Mouse (Mus musculus): Measurements from ENCODE around the gene Pygo2. TPM values are rescaled to one million over a fixed set of nuclear protein-coding genes. Genes with fewer than 3 reads are reported as not detected.

Gene Pygo2
- polyA plus RNA-seq, 1 experiment from 2014 or later, result 23.4 TPM

DNA sequence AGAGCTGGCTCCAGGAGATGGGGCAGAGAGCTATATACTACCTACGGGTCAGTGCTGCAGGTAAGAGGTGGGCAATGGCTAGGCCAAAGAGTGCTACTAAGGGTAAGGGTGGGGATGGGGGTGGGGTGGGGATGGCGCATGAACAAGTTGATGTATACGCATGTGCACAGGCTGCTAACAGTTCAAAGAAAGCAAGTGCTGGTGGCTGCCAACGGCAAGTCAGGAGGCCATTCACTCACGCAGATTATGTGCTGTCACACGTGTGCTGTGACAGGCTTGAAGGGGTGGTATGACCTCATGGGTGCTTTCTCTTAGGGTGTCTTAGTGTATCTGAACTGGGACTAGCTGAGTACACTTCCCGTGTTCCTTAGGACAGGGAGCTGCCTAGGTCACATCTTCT lies 28.7 kb upstream of the Pygo2 start:
- Histone ChIP-seq H3K9me3 (replicated peaks; ENCODE audit: control insufficient read depth, low read length) (no peaks in the 10 kb centered on the region), H3K9ac (ENCODE audit: low read length) (no peak overlapping the region), H3K4me1 (ENCODE audit: control insufficient read depth, insufficient read depth, low read length) (no peaks in the 10 kb centered on the region), H3K27ac (ENCODE audit: low read length) (no peak overlapping the region), H3K36me3 (ENCODE audit: control insufficient read depth, insufficient read depth, low read length) (no peaks in the 10 kb centered on the region), H3K4me3 (replicated peaks; ENCODE audit: low read length) (no peak overlapping the region), H3K27me3 (ENCODE audit: control insufficient read depth, insufficient read depth, low read length) (no peaks in the 10 kb centered on the region), H3K4me2 (ENCODE audit: low read depth, low read length) (no peak overlapping the region)
- 92% methylated on average over 7 of the region's 7 CpGs for WGBS
- ATAC-seq (ENCODE audit: insufficient read depth, low FRiP score), result no peak

- Histone ChIP-seq H3K36me3 (ENCODE audit: control insufficient read depth, insufficient read depth, low read length) (peaks cover 7% of the 10 kb centered on the region; the same call in 1 of the 2 replicates), H3K4me1 (ENCODE audit: control insufficient read depth, insufficient read depth, low read length) (no peaks in the 10 kb centered on the region), H3K4me3 (replicated peaks; ENCODE audit: low read length) (no peak within 1 kb of the TSS), H3K9me3 (replicated peaks; ENCODE audit: control insufficient read depth, low read length) (no peaks in the 10 kb centered on the region), H3K9ac (ENCODE audit: low read length) (no peak within 1 kb of the TSS), H3K27me3 (ENCODE audit: control insufficient read depth, insufficient read depth, low read length) (no peaks in the 10 kb centered on the region), H3K27ac (ENCODE audit: low read length) (no peak within 1 kb of the TSS), H3K4me2 (ENCODE audit: low read depth, low read length) (no peak within 1 kb of the TSS)
- no peak for ATAC-seq (ENCODE audit: insufficient read depth, low FRiP score)
- 72% methylated on average over 5 of the region's 5 CpGs for WGBS
These were observed 27.3 kb upstream of the Pygo2 start, which contains the start of gene Lenep for GRCm38 (mm10) chr3:89402693-89403092. Lenep (minus strand) TSS chr3:89402793.

DNA sequence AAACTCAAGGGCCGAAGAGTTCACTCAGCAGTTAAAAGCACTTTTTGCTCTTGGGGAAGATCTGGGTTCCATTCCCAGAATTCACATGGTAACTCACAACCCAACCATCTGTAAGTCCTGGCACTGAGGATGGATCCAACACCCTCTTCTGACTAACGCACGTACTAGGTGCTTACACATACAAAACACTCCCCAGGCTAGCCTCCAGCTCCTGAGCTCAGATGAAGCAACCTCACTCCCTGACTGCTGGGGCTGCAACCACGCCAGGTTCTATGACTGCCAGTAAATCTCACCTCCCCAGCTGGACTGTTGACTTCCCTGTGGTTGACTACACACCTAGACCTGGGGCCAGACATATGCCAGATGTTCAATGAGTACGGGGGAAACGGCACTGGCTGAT lies 23.1 kb upstream of the Pygo2 start:
- 91% methylated on average over 6 of the region's 6 CpGs for WGBS
- H3K9ac ChIP-seq (ENCODE audit: low read length), result no peak overlapping the region
- no peak overlapping the region for H3K27ac ChIP-seq (ENCODE audit: low read length)
- H3K36me3 ChIP-seq (ENCODE audit: control insufficient read depth, insufficient read depth, low read length), result peaks cover 8% of the 10 kb centered on the region; the same call in 1 of the 2 replicates
- H3K4me3 ChIP-seq (replicated peaks; ENCODE audit: low read length), result no peak overlapping the region
- no peaks in the 10 kb centered on the region for H3K27me3 ChIP-seq (ENCODE audit: control insufficient read depth, insufficient read depth, low read length)
- H3K4me2 ChIP-seq (ENCODE audit: low read depth, low read length), result no peak overlapping the region
- peaks cover 3% of the 10 kb centered on the region; the same call in 1 of the 2 replicates for H3K4me1 ChIP-seq (ENCODE audit: control insufficient read depth, insufficient read depth, low read length)
- H3K9me3 ChIP-seq (replicated peaks; ENCODE audit: control insufficient read depth, low read length), result no peaks in the 10 kb centered on the region
- no peak for ATAC-seq (ENCODE audit: insufficient read depth, low FRiP score)

DNA sequence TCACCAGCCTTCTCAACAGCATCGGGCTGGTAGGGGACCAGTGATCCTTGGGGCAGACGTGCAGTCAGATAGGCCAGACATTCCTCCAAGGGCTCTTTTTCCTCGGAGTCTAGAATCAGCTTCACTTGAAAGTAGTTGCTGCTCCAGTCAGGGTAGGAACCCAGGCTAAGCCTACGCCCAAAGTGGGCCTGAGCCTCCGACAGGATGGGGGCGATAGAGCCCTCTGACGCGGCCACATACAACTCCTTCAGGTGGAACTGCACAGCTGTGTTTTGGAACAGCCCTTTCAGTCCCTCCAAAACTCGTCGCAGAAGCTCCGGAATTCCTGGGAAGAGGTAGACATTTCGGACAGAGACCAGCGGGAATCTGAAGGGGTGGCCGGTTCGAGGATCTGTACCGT lies 21.6 kb upstream of the Pygo2 start:
- Histone ChIP-seq H3K27me3 (ENCODE audit: control insufficient read depth, insufficient read depth, low read length) (no peaks in the 10 kb centered on the region), H3K27ac (ENCODE audit: low read length) (no peak overlapping the region), H3K4me3 (replicated peaks; ENCODE audit: low read length) (no peak overlapping the region), H3K4me2 (ENCODE audit: low read depth, low read length) (no peak overlapping the region), H3K9ac (ENCODE audit: low read length) (no peak overlapping the region), H3K36me3 (ENCODE audit: control insufficient read depth, insufficient read depth, low read length) (peaks cover 8% of the 10 kb centered on the region; the same call in 1 of the 2 replicates), H3K4me1 (ENCODE audit: control insufficient read depth, insufficient read depth, low read length) (peaks cover 3% of the 10 kb centered on the region; the same call in 1 of the 2 replicates), H3K9me3 (replicated peaks; ENCODE audit: control insufficient read depth, low read length) (no peaks in the 10 kb centered on the region)
- no peak for ATAC-seq (ENCODE audit: insufficient read depth, low FRiP score)
- WGBS, result 62% methylated on average over 16 of the region's 16 CpGs

- no peak for ATAC-seq (ENCODE audit: insufficient read depth, low FRiP score)
- Histone ChIP-seq H3K9me3 (replicated peaks; ENCODE audit: control insufficient read depth, low read length) (no peaks in the 10 kb centered on the region), H3K36me3 (ENCODE audit: control insufficient read depth, insufficient read depth, low read length) (peaks cover 16% of the 10 kb centered on the region), H3K9ac (ENCODE audit: low read length) (no peak overlapping the region), H3K27ac (ENCODE audit: low read length) (no peak overlapping the region), H3K27me3 (ENCODE audit: control insufficient read depth, insufficient read depth, low read length) (no peaks in the 10 kb centered on the region), H3K4me2 (ENCODE audit: low read depth, low read length) (no peak overlapping the region), H3K4me3 (replicated peaks; ENCODE audit: low read length) (no peak overlapping the region), H3K4me1 (ENCODE audit: control insufficient read depth, insufficient read depth, low read length) (peaks cover 3% of the 10 kb centered on the region; the same call in 1 of the 2 replicates)
- WGBS, result 91% methylated on average over 3 of the region's 3 CpGs
These were observed 20.3 kb upstream of the Pygo2 start for GRCm38 (mm10) chr3:89409701-89410100.

GRCm38 (mm10) chr3:89410864-89411263 lies 19.1 kb upstream of the Pygo2 start:
- WGBS, result 77% methylated on average over 10 of the region's 10 CpGs
- Histone ChIP-seq H3K27me3 (ENCODE audit: control insufficient read depth, insufficient read depth, low read length) (no peaks in the 10 kb centered on the region), H3K9ac (ENCODE audit: low read length) (peak overlapping the region; percentile 68), H3K4me1 (ENCODE audit: control insufficient read depth, insufficient read depth, low read length) (peaks cover 3% of the 10 kb centered on the region; the same call in 1 of the 2 replicates), H3K9me3 (replicated peaks; ENCODE audit: control insufficient read depth, low read length) (no peaks in the 10 kb centered on the region), H3K4me2 (ENCODE audit: low read depth, low read length) (peak overlapping the region; percentile 65), H3K4me3 (replicated peaks; ENCODE audit: low read length) (peak overlapping the region; percentile 61), H3K27ac (ENCODE audit: low read length) (no peak overlapping the region), H3K36me3 (ENCODE audit: control insufficient read depth, insufficient read depth, low read length) (peaks cover 22% of the 10 kb centered on the region)
- no peak for ATAC-seq (ENCODE audit: insufficient read depth, low FRiP score)

- H3K9me3 ChIP-seq (replicated peaks; ENCODE audit: control insufficient read depth, low read length), result no peaks in the 10 kb centered on the region
- H3K4me2 ChIP-seq (ENCODE audit: low read depth, low read length), result peak within 1 kb of the TSS; percentile 65
- H3K27me3 ChIP-seq (ENCODE audit: control insufficient read depth, insufficient read depth, low read length), result no peaks in the 10 kb centered on the region
- H3K4me3 ChIP-seq (replicated peaks; ENCODE audit: low read length), result peak within 1 kb of the TSS; percentile 61
- peak within 1 kb of the TSS; percentile 11; the same call in 1 of the 2 replicates for H3K27ac ChIP-seq (ENCODE audit: low read length)
- H3K4me1 ChIP-seq (ENCODE audit: control insufficient read depth, insufficient read depth, low read length), result peaks cover 7% of the 10 kb centered on the region
- peak within 1 kb of the TSS; percentile 68 for H3K9ac ChIP-seq (ENCODE audit: low read length)
- peaks cover 25% of the 10 kb centered on the region for H3K36me3 ChIP-seq (ENCODE audit: control insufficient read depth, insufficient read depth, low read length)
- ATAC-seq (ENCODE audit: insufficient read depth, low FRiP score), result peak; percentile 99
- WGBS, result 6% methylated on average over 28 of the region's 28 CpGs
These were observed 18.3 kb upstream of the Pygo2 start, which contains the start of gene Flad1 for GRCm38 (mm10) chr3:89411490-89412393. Flad1 (minus strand) TSS chr3:89411870.

DNA sequence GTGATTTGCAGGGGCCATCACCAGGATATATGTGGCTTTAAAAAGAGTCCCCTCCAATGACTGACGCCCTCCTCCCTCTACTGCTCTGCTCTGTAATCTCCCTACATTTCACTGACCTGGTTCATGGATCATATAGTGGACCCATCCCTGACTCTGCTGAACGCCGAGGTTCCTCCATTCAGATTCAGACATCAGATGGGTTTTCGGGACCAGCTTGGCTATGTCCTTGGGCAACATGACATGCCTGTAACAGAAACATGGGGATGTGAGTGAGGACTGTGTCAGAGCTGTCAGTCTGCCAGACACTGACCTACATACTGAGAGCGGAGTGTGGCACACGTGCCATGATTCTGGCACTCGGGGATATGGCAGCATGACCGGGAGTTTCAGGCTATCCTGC lies 13.9 kb upstream of the Pygo2 start:
- no peak for ATAC-seq (ENCODE audit: insufficient read depth, low FRiP score)
- H3K4me1 ChIP-seq (ENCODE audit: control insufficient read depth, insufficient read depth, low read length), result peaks cover 21% of the 10 kb centered on the region
- 92% methylated on average over 8 of the region's 8 CpGs for WGBS
- H3K9ac ChIP-seq (ENCODE audit: low read length), result no peak overlapping the region
- no peak overlapping the region for H3K4me2 ChIP-seq (ENCODE audit: low read depth, low read length)
- peaks cover 18% of the 10 kb centered on the region for H3K36me3 ChIP-seq (ENCODE audit: control insufficient read depth, insufficient read depth, low read length)
- H3K27ac ChIP-seq (ENCODE audit: low read length), result no peak overlapping the region
- no peaks in the 10 kb centered on the region for H3K27me3 ChIP-seq (ENCODE audit: control insufficient read depth, insufficient read depth, low read length)
- no peaks in the 10 kb centered on the region for H3K9me3 ChIP-seq (replicated peaks; ENCODE audit: control insufficient read depth, low read length)
- no peak overlapping the region for H3K4me3 ChIP-seq (replicated peaks; ENCODE audit: low read length)

DNA sequence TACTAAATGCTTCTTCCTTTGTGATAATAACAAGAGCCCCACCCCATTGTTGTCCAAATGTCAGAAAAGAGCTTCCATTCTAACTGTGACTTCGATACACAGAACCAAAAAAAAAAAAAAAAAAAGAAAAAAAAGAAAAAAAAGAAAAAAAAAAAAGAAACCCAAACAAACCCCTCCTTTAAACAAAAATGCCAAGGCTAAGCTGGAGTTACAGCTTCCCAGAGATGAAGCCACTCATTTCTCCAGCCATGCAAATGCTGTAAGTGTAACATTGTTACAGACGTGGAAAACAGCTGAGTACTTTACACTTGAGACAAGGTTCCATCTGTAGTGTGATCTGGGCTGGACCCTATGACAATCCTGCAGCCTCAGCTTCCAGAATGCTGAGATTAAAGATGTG lies 12.9 kb upstream of the Pygo2 start:
- peak overlapping the region; percentile 74 for H3K9ac ChIP-seq (ENCODE audit: low read length)

More for the DNA sequence above, 12.9 kb upstream of the Pygo2 start:
- peak overlapping the region; percentile 78 for H3K4me2 ChIP-seq (ENCODE audit: low read depth, low read length)
- H3K9me3 ChIP-seq (replicated peaks; ENCODE audit: control insufficient read depth, low read length), result no peaks in the 10 kb centered on the region
- peaks cover 25% of the 10 kb centered on the region for H3K4me1 ChIP-seq (ENCODE audit: control insufficient read depth, insufficient read depth, low read length)
- peak overlapping the region; percentile 99 for H3K27ac ChIP-seq (ENCODE audit: low read length)
- no peaks in the 10 kb centered on the region for H3K27me3 ChIP-seq (ENCODE audit: control insufficient read depth, insufficient read depth, low read length)
- H3K4me3 ChIP-seq (replicated peaks; ENCODE audit: low read length), result peak overlapping the region; percentile 70
- ATAC-seq (ENCODE audit: insufficient read depth, low FRiP score), result no peak
- H3K36me3 ChIP-seq (ENCODE audit: control insufficient read depth, insufficient read depth, low read length), result peaks cover 18% of the 10 kb centered on the region
- WGBS, result 17% methylated on average over 2 of the region's 2 CpGs

All from stomach, embryonic 16.5 days (tissue).